Mouse (Mus musculus) hindbrain, embryonic 13.5 days (tissue): ENCODE measurements around the gene Lrch2. TPM values are rescaled to one million over a fixed set of nuclear protein-coding genes. Genes with fewer than 3 reads are reported as not detected.

Experiments used
- ATAC-seq: fragments of 200-750 bp; cut with Nextera tagmentation; 2 replicates; pipeline ENCODE4 v1.8.0; 2017; ENCODE audit warnings: moderate TSS enrichment; ENCODE audit not compliant: low FRiP score
- H3K27ac ChIP-seq: fragments of 300-500 bp; sonication (generic); 2 replicates; pipeline ENCODE4 v1.5.1; 2015; ENCODE audit warnings: inconsistent platforms, mild to moderate bottlenecking, moderate library complexity
- H3K27me3 ChIP-seq: fragments of 300-500 bp; sonication (generic); 2 replicates; pipeline ENCODE4 v1.6.1; 2015; ENCODE audit warnings: mild to moderate bottlenecking, inconsistent platforms
- H3K36me3 ChIP-seq: fragments of 300-500 bp; sonication (generic); 2 replicates; pipeline ENCODE4 v1.6.1; 2015; ENCODE audit warnings: mild to moderate bottlenecking, inconsistent platforms
- H3K4me1 ChIP-seq: fragments of 300-500 bp; sonication (generic); replicated peaks from 2 replicates; pipeline ENCODE4 v1.6.1; 2015; ENCODE audit warnings: inconsistent platforms
- H3K4me2 ChIP-seq: fragments of 300-500 bp; sonication (generic); 2 replicates; pipeline ENCODE4 v1.6.1; 2015; ENCODE audit warnings: inconsistent platforms, mild to moderate bottlenecking, moderate library complexity
- H3K4me3 ChIP-seq: fragments of 300-500 bp; sonication (generic); 2 replicates; pipeline ENCODE4 v1.5.1; 2015; ENCODE audit warnings: mild to moderate bottlenecking, inconsistent platforms
- H3K9ac ChIP-seq: fragments of 300-500 bp; sonication (generic); 2 replicates; pipeline ENCODE4 v1.6.1; 2015; ENCODE audit warnings: mild to moderate bottlenecking, inconsistent platforms
- H3K9me3 ChIP-seq: fragments of 300-500 bp; sonication (generic); 2 replicates; pipeline ENCODE4 v1.6.1; 2016; ENCODE audit warnings: inconsistent platforms
- WGBS: fragments of 180-500 bp; shearing (Covaris S2); methylation state at CpG from one replicate; pipeline ENCODE4 v1.1.7; 2015; 5-methylcytosine and 5-hydroxymethylcytosine counted together
- polyA plus RNA-seq: library from polyadenylated mRNA; unstranded; fragments of >200 nt; fragmentation: Nextera tagmentation; extraction: Ambion mirVana; gene quantifications from 2 replicates; pipeline ENCODE4 v1.2.1, GENCODE M21; 2015

Lrch2 gene
- polyA plus RNA-seq, 1 experiment from 2014 or later: 12.8 TPM

DNA sequence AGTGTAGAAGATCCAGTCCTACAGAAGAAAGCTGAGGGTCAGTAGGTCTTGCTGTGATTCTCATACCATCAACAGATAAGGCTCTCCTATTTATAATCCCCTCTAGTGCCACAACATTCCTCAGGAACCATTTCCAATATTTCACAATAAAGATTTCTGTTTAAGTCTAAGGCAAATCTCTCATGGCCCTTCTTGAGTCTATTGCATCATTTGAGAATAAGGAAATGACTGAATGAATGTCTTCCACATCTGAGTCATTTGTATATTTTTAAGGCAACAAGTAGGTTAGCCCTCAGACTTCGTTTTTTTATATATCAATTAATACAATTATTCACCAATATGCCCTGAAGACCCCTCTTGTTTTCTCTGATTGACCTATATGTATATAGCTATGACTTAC is 124.8 kb downstream of the Lrch2 start, which contains the start of gene Il13ra2:
Gene Il13ra2 (minus strand): TSS at position 64 of the 400 bp plus-strand sequence.
- ATAC-seq: no peak
- no peak within 1 kb of the TSS for H3K4me2 ChIP-seq
- WGBS: 44% methylated on average over 1 of the region's 1 CpGs

More for the DNA sequence above, 124.8 kb downstream of the Lrch2 start, which contains the start of gene Il13ra2:
- Histone ChIP-seq H3K27me3 (no peaks in the 10 kb centered on the region), H3K4me3 (no peak within 1 kb of the TSS), H3K27ac (no peak within 1 kb of the TSS), H3K36me3 (no peaks in the 10 kb centered on the region), H3K4me1 (no peaks in the 10 kb centered on the region), H3K9me3 (no peaks in the 10 kb centered on the region), H3K9ac (no peak within 1 kb of the TSS)

Other genes starting within 250 kb of the Lrch2 start
- 0.10 and 0.13 TPM in 2 replicates for gene Il13ra2, start 124.9 kb downstream of the Lrch2 start, polyA plus RNA-seq
- gene Vmn1r239-ps, start 100.4 kb downstream of the Lrch2 start, polyA plus RNA-seq: not detected in 2 replicates
- not detected in 2 replicates for gene Gm15128, start 211.9 kb upstream of the Lrch2 start, polyA plus RNA-seq